Mouse (Mus musculus) layer of hippocampus, postnatal 36 days (tissue): Measurements from ENCODE around the gene Mto1. TPM values are rescaled to one million over a fixed set of nuclear protein-coding genes. Genes with fewer than 3 reads are reported as not detected.
"Not testable (repeated sequence)": the region's sequence is repeated elsewhere in the genome, so short reads cannot be mapped to it uniquely, and the experiment has no call there.

Source experiments
- DNase-seq, 2 experiments: peaks; one replicate each; pipeline ENCODE4 v3.0.0; 2022
- microRNA-seq, 2 experiments: library from miRNA; unstranded; fragments of <30 nt; microRNA quantifications; one replicate each; pipeline ENCODE4 v1.2.0; 2021
- total RNA-seq, 2 experiments: library from RNA; stranded (reverse); gene quantifications; 2 replicates each; pipeline ENCODE4 v1.2.3; 2021

Mto1 gene
- total RNA-seq, 2 experiments from 2014 or later = 24.3 to 26.3 TPM

- no peak for DNase-seq
Observed at GRCm38 (mm10) chr9:78506722-78507077, 58.7 kb downstream of the Mto1 start.

- no peak for DNase-seq
Observed at GRCm38 (mm10) chr9:78508106-78508786, 60.2 kb downstream of the Mto1 start.

- DNase-seq = no peak
Observed at GRCm38 (mm10) chr9:78511705-78512104, 63.7 kb downstream of the Mto1 start.

GRCm38 (mm10) chr9:78513776-78514500 lies 65.9 kb downstream of the Mto1 start:
- no peak for DNase-seq

GRCm38 (mm10) chr9:78514681-78515080 lies 66.7 kb downstream of the Mto1 start:
- DNase-seq = no peak

- no peak for DNase-seq
Observed at GRCm38 (mm10) chr9:78516125-78516524, 68.1 kb downstream of the Mto1 start.

GRCm38 (mm10) chr9:78517237-78517636 lies 69.2 kb downstream of the Mto1 start:
- DNase-seq = not testable (repeated sequence)

GRCm38 (mm10) chr9:78520127-78520779 lies 72.2 kb downstream of the Mto1 start:
- no peak for DNase-seq

- peak in 1 of 2 experiments; percentile 18 for DNase-seq
Observed at GRCm38 (mm10) chr9:78520780-78521601, 73.0 kb downstream of the Mto1 start.

- DNase-seq = no peak
Observed at GRCm38 (mm10) chr9:78521689-78522088, 73.7 kb downstream of the Mto1 start.

Small RNAs within 50 kb of the gene (microRNA-seq; reads per million reads assigned to microRNA genes)
- gene Gm26377 = 0 reads per million in 2 experiments

Other genes with a start within 250 kb of the Mto1 start
- gene Gsta1, start 217.6 kb upstream of the Mto1 start, total RNA-seq = not detected
- gene Gm3776, start 191.1 kb upstream of the Mto1 start, total RNA-seq = not detected
- not detected for gene Gm10639, start 158.3 kb upstream of the Mto1 start, total RNA-seq
- gene Omt2a, start 133.4 kb upstream of the Mto1 start, total RNA-seq = not detected
- gene Omt2b, start 120.6 kb upstream of the Mto1 start, total RNA-seq = not detected
- not detected for gene Gsta2, start 92.4 kb upstream of the Mto1 start, total RNA-seq
- not detected for gene Dppa5a, start 80.0 kb upstream of the Mto1 start, total RNA-seq
- not detected for gene Ooep, start 69.5 kb upstream of the Mto1 start, total RNA-seq
- not detected for gene Ddx43, start 52.4 kb upstream of the Mto1 start, total RNA-seq
- gene Cgas, start 5.0 kb upstream of the Mto1 start, total RNA-seq = under 1 TPM; 0.58 to 0.77 TPM
- gene Gm17324, start 578 bp downstream of the Mto1 start, total RNA-seq = 1 to 10 TPM; 1.1 TPM
- gene Eef1a1, start 40.9 kb downstream of the Mto1 start, total RNA-seq = 1,000 to 10,000 TPM; 2,932 to 3,031 TPM
- 10 to 100 TPM; 21.1 to 21.7 TPM for gene Slc17a5, start 139.8 kb downstream of the Mto1 start, total RNA-seq
- 1 to 10 TPM; 2.9 to 3.2 TPM for gene Cd109, start 167.3 kb downstream of the Mto1 start, total RNA-seq